Mouse (Mus musculus): Measurements from ENCODE around the gene Foxp4. TPM values are rescaled to one million over a fixed set of nuclear protein-coding genes. Genes with fewer than 3 reads are reported as not detected.

Foxp4 gene
- total RNA-seq, 2 experiments from 2014 or later = 40.3 to 50.2 TPM

DNA sequence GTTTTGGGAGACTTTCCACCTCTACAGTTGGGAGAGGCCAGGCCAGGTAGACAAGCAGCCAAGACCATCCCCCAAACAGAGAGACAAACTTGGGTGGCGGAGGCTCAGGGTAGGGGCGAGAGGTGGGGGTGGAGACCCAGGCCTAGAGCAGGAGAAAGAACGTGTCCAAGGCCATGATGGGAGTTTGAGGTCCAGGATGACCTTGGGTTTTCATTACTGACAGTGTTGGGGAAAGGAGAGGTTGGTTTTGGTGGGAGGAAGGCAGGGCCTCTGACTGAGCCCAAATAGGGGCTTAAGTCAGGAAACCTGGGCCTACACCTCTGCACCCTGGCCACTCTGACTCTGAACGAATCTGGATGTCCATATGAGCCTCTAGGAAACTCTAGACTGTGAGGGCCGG is 92.7 kb downstream of the Foxp4 start:
- no peak for DNase-seq (ENCODE audit: extremely low spot score in 1 of 2, low spot score in 1 of 2)

GRCm38 (mm10) chr17:47831161-47831560 is 93.3 kb downstream of the Foxp4 start:
- no peak for DNase-seq (ENCODE audit: extremely low spot score in 1 of 2, low spot score in 1 of 2)

DNA sequence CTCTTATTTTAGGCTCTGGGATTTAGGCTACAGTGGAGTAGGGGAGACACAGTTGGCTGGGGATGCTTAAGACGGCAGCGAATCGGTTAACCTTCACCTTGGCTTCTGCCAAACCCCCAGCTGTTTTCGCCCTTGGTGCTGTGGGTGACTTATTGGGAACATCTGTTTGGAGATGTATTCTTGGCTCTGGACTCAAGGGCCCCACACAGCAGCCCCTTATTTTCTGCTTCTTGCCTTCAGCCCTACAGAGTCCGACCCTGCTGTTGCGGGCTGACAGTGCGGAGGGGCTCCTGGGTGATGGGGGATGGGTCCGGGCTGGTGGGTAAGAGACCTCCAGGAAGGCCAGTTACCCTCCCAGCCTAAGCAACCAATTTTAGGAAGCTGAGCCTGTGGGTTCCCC is 103.1 kb downstream of the Foxp4 start:
- DNase-seq (ENCODE audit: extremely low spot score in 1 of 2, low spot score in 1 of 2) = no peak

DNA sequence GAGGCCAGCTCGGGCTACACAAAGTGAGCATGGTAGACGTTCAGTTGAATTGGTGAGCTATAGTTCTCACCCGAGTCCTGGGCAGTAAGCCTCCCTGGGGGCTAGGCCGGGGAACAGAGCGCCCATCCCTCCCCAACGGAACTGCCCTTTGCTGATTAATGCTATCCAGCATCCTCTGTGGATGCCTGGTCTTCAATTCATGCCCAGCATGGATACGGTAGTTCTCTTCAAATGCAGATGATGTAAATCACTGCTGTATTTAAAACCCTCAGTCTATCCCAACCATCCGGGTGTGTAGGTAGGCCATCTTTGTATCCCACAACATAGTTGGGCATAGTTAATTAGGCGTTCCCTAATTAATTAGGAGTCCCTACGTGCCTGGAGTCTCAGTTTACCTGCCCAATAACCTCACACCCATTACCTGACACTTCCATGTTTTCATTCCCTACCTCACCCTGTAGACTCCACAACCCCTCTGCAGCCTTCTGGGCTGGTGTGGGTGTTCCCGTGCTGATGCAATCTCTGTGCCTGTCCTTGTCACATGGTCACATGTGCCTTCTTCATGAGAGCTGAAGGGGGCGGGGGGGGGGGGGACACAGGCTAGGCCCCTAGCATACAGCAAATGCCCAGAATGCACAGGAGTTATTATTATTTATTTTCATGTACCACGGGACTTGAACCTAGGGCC is 106.3 kb downstream of the Foxp4 start:
- no peak for DNase-seq (ENCODE audit: extremely low spot score in 1 of 2, low spot score in 1 of 2)

Other genes with a start within 250 kb of the Foxp4 start
- 100 to 1,000 TPM; 207 to 228 TPM for gene Tomm6, start 236.3 kb downstream of the Foxp4 start, total RNA-seq (2021)
- 10 to 100 TPM; 19.8 to 27.7 TPM for gene Frs3, start 235.6 kb downstream of the Foxp4 start, total RNA-seq (2021)
- 1 to 10 TPM; 2.9 to 4.5 TPM for gene Gm21981, start 230.2 kb downstream of the Foxp4 start, total RNA-seq (2021)
- 1 to 10 TPM; 1.5 to 5.3 TPM for gene Prickle4, start 229.9 kb downstream of the Foxp4 start, total RNA-seq (2021)
- not detected for gene Pgc, start 197.8 kb downstream of the Foxp4 start, total RNA-seq (2021)
- gene Tfeb, start 187.6 kb downstream of the Foxp4 start, total RNA-seq (2021) = 10 to 100 TPM; 11.8 to 17.4 TPM
- 1 to 10 TPM; 1.4 to 1.5 TPM for gene Mdfi, start 90.0 kb downstream of the Foxp4 start, total RNA-seq (2021)
- gene 1700122O11Rik, start 113.6 kb upstream of the Foxp4 start, total RNA-seq (2021) = not detected
- not detected for gene 1700067P10Rik, start 164.7 kb upstream of the Foxp4 start, total RNA-seq (2021)
- not detected for gene 9830107B12Rik, start 221.6 kb upstream of the Foxp4 start, total RNA-seq (2021)
- not detected for gene A530064D06Rik, start 242.6 kb upstream of the Foxp4 start, total RNA-seq (2021)

All from layer of hippocampus, postnatal 25 days (tissue).